Comparison of ENCODE assay signal across 21 mouse cellular contexts in the genomic region with DNA sequence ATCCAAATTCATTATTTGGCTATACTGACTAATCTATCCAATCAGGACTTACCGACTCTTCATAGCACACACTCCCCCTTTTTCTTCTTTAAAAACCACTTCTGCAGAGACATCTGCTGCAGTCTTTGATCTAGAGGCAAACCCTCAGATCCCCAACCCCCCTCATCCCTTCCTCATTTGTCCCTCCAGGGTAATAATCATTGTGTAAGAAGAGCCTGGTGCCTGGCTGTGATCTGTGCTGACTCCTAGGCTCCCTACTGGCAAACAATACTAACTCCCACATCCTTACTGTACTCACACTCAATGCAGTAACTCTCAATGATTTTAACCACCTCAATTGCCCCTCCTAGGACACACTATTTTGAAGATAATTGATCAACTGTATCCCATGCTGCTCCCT.
"Had no signal": no experiment of that assay in that cellular context is flagged by ENCODE, and none has a peak within 500 bp of the region (broad histone marks: within the 10 kb centered on the region; RNA-seq: fewer than 3 reads in every experiment).

No protein-coding gene starts in this region.

- H3K4me3 ChIP-seq: liver, embryonic 15.5 days; lung, embryonic 15.5 days; megakaryocyte, embryonic 14.5 days; midbrain, embryonic 12.5 days; myocyte; neural tube, embryonic 13.5 days; neural tube, embryonic 15.5 days; stomach, embryonic 15.5 days had no signal

- H3K9me3 ChIP-seq: liver, embryonic 15.5 days; lung, embryonic 15.5 days; megakaryocyte, embryonic 14.5 days; midbrain, embryonic 12.5 days; neural tube, embryonic 13.5 days; neural tube, embryonic 15.5 days; stomach, embryonic 15.5 days had no signal

- ATAC-seq: liver, postnatal 0 days; lung, postnatal 0 days; midbrain, embryonic 16.5 days had no signal

- H3K36me3 ChIP-seq: liver, embryonic 15.5 days; lung, embryonic 15.5 days; midbrain, embryonic 12.5 days; neural tube, embryonic 13.5 days; neural tube, embryonic 15.5 days; stomach, embryonic 15.5 days had no signal

- H3K27me3 ChIP-seq: liver, embryonic 15.5 days; lung, embryonic 15.5 days; megakaryocyte, embryonic 14.5 days; midbrain, embryonic 12.5 days; neural tube, embryonic 13.5 days; neural tube, embryonic 15.5 days; stomach, embryonic 15.5 days had no signal

- DNase-seq: liver, postnatal 0 days; lung, adult 2 months; lung, postnatal 14 days; lung, postnatal 36 days; midbrain, embryonic 14.5 days; right cerebral cortex, postnatal 14 days; thymus, adult 2 months; thymus, postnatal 25 days; thymus, postnatal 4 days had no signal

- H3K4me1 ChIP-seq: liver, embryonic 15.5 days; lung, embryonic 15.5 days; megakaryocyte, embryonic 14.5 days; midbrain, embryonic 12.5 days; neural tube, embryonic 13.5 days; neural tube, embryonic 15.5 days; stomach, embryonic 15.5 days had no signal

- H3K9ac ChIP-seq: liver, embryonic 15.5 days; liver, postnatal 0 days; lung, embryonic 15.5 days; midbrain, embryonic 12.5 days; neural tube, embryonic 13.5 days; neural tube, embryonic 15.5 days; stomach, embryonic 15.5 days had no signal

- H3K27ac ChIP-seq: liver, embryonic 15.5 days; lung, embryonic 15.5 days; macrophage; midbrain, embryonic 12.5 days; neural tube, embryonic 13.5 days; neural tube, embryonic 15.5 days; stomach, embryonic 15.5 days; stomach, postnatal 0 days had no signal

- H3K4me2 ChIP-seq: liver, embryonic 15.5 days; lung, embryonic 15.5 days; midbrain, embryonic 12.5 days; neural tube, embryonic 13.5 days; neural tube, embryonic 15.5 days; stomach, embryonic 15.5 days had no signal
